Mouse (Mus musculus) MEL (cell line): ENCODE results near the gene Itm2b. TPM values are rescaled to one million over a fixed set of nuclear protein-coding genes. Genes with fewer than 3 reads are reported as not detected.
A peak's percentile ranks its signal among the peaks of the same experiment; 100 is the strongest.

ENCODE experiments used
- DNase-seq: peaks from one replicate; pipeline ENCODE4 v3.0.0; 2011; ENCODE audit warnings: low read depth, low spot score
- H3K27ac ChIP-seq: 2 replicates; pipeline ENCODE4 v1.5.1; 2012; ENCODE audit warnings: low read depth, mild to moderate bottlenecking, control low read depth, low read length, moderate library complexity; ENCODE audit not compliant: control insufficient read depth
- H3K27me3 ChIP-seq, 2 experiments: fragments of 150-350 bp in 1 of 2; sonication (generic) in 1 of 2; 2 replicates each; pipeline ENCODE4 v1.6.1; 2012; ENCODE audit warnings: low read length in 2 of 2, mild to moderate bottlenecking in 2 of 2, improper control_type of control experiment in 1 of 2, moderate library complexity in 1 of 2; ENCODE audit not compliant: insufficient read depth in 2 of 2, control insufficient read depth in 1 of 2
- H3K36me3 ChIP-seq, 2 experiments: 2 replicates each; pipeline ENCODE4 v1.6.1; 2012 to 2014; ENCODE audit warnings: low read length in 2 of 2, improper control_type of control experiment in 1 of 2, inconsistent platforms in 1 of 2, mild to moderate bottlenecking in 1 of 2; ENCODE audit not compliant: insufficient read depth in 2 of 2, control insufficient read depth in 1 of 2
- H3K4me1 ChIP-seq, 2 experiments: fragments of 150-350 bp in 1 of 2; sonication (generic) in 1 of 2; 2 replicates each; pipeline ENCODE4 v1.6.1; 2012; ENCODE audit warnings: low read length in 2 of 2, improper control_type of control experiment in 1 of 2, mild to moderate bottlenecking in 1 of 2; ENCODE audit not compliant: insufficient read depth in 2 of 2, control insufficient read depth in 1 of 2
- H3K4me3 ChIP-seq, 2 experiments: fragments of 150-350 bp in 1 of 2; sonication (generic) in 1 of 2; 2 replicates each; pipeline ENCODE4 v1.5.1; 2012; ENCODE audit warnings: low read depth in 2 of 2, low read length in 2 of 2, mild to moderate bottlenecking in 2 of 2, moderate library complexity in 2 of 2, control low read depth in 1 of 2, improper control_type of control experiment in 1 of 2; ENCODE audit not compliant: control insufficient read depth in 1 of 2, insufficient read depth in 1 of 2
- H3K79me2 ChIP-seq: 2 replicates; pipeline ENCODE4 v1.6.1; 2012; ENCODE audit warnings: mild to moderate bottlenecking, low read length, moderate library complexity; ENCODE audit not compliant: control insufficient read depth, poor library complexity, insufficient read depth
- H3K9ac ChIP-seq: 2 replicates; pipeline ENCODE4 v1.6.1; 2012; ENCODE audit warnings: low read depth, mild to moderate bottlenecking, control low read depth, low read length, moderate library complexity; ENCODE audit not compliant: control insufficient read depth, poor library complexity, severe bottlenecking
- H3K9me3 ChIP-seq: fragments of 150-350 bp; sonication (generic); replicated peaks from 2 replicates; pipeline ENCODE4 v1.6.1; 2012; ENCODE audit warnings: mild to moderate bottlenecking, low read length, improper control_type of control experiment, moderate library complexity; ENCODE audit not compliant: insufficient read depth
- ELF1 ChIP-seq: IDR thresholded peaks from 2 replicates; pipeline ENCODE4 v1.6.1; 2014; ENCODE audit warnings: low read depth, mild to moderate bottlenecking, inconsistent platforms, low read length, improper control_type of control experiment, moderate library complexity
- EP300 ChIP-seq, 2 experiments: IDR thresholded peaks; 2 replicates each; pipeline ENCODE4 v1.6.1; 2011; ENCODE audit warnings: improper control_type of control experiment in 2 of 2, low read length in 2 of 2, low read depth in 1 of 2, mild to moderate bottlenecking in 1 of 2
- ETS1 ChIP-seq: IDR thresholded peaks from 2 replicates; pipeline ENCODE4 v1.6.1; 2012; ENCODE audit warnings: low read depth, mild to moderate bottlenecking, inconsistent platforms, low read length, improper control_type of control experiment, moderate library complexity
- MAX ChIP-seq: IDR thresholded peaks from 2 replicates; pipeline ENCODE4 v1.6.1; 2011; ENCODE audit warnings: low read length, improper control_type of control experiment
- MAZ ChIP-seq: IDR thresholded peaks from 2 replicates; pipeline ENCODE4 v1.6.1; 2012; ENCODE audit warnings: low read depth, mild to moderate bottlenecking, inconsistent platforms, low read length, improper control_type of control experiment
- MYB ChIP-seq: IDR thresholded peaks from 2 replicates; pipeline ENCODE4 v1.6.1; 2011; ENCODE audit warnings: mild to moderate bottlenecking, low read depth, low read length, improper control_type of control experiment
- NRF1 ChIP-seq: IDR thresholded peaks from 2 replicates; pipeline ENCODE4 v1.6.1; 2014; ENCODE audit warnings: low read depth, mild to moderate bottlenecking, inconsistent platforms, low read length, improper control_type of control experiment, moderate library complexity; ENCODE audit not compliant: poor library complexity, insufficient read depth, severe bottlenecking
- POLR2A ChIP-seq, 2 experiments: IDR thresholded peaks; 2 replicates each; pipeline ENCODE4 v1.6.1; 2011 to 2012; ENCODE audit warnings: low read length in 2 of 2, mild to moderate bottlenecking in 2 of 2, control low read depth in 1 of 2, improper control_type of control experiment in 1 of 2, low read depth in 1 of 2, moderate library complexity in 1 of 2; ENCODE audit not compliant: control insufficient read depth in 1 of 2, insufficient read depth in 1 of 2, poor library complexity in 1 of 2
- POLR2AphosphoS2 ChIP-seq: IDR thresholded peaks from 2 replicates; pipeline ENCODE4 v1.6.1; 2011; ENCODE audit warnings: low read length, improper control_type of control experiment
- POLR2AphosphoS5 ChIP-seq: IDR thresholded peaks from 2 replicates; pipeline ENCODE4 v1.6.1; 2012; ENCODE audit warnings: low read depth, borderline replicate concordance, mild to moderate bottlenecking, inconsistent platforms, low read length, moderate library complexity, mixed read lengths
- SMC3 ChIP-seq: IDR thresholded peaks from 2 replicates; pipeline ENCODE4 v1.6.1; 2011; ENCODE audit warnings: low read depth, low read length, improper control_type of control experiment
- TBP ChIP-seq: IDR thresholded peaks from 2 replicates; pipeline ENCODE4 v1.8.0; 2011; ENCODE audit warnings: low read depth, low read length, improper control_type of control experiment
- TCF12 ChIP-seq: IDR thresholded peaks from 2 replicates; pipeline ENCODE4 v1.6.1; 2014; ENCODE audit warnings: low read depth, mild to moderate bottlenecking, inconsistent platforms, low read length, improper control_type of control experiment, moderate library complexity
- UBTF ChIP-seq: IDR thresholded peaks from 2 replicates; pipeline ENCODE4 v1.6.1; 2012; ENCODE audit warnings: low read depth, mild to moderate bottlenecking, inconsistent platforms, low read length, improper control_type of control experiment, moderate library complexity, borderline replicate concordance; ENCODE audit not compliant: insufficient read depth
- USF1 ChIP-seq: IDR thresholded peaks from 2 replicates; pipeline ENCODE4 v1.6.1; 2014; ENCODE audit warnings: low read depth, mild to moderate bottlenecking, inconsistent platforms, low read length, improper control_type of control experiment, moderate library complexity
- USF2 ChIP-seq, 2 experiments: IDR thresholded peaks; 2 replicates each; pipeline ENCODE4 v1.6.1; 2011 to 2012; ENCODE audit warnings: improper control_type of control experiment in 2 of 2, low read length in 2 of 2, borderline replicate concordance in 1 of 2, inconsistent platforms in 1 of 2, low read depth in 1 of 2, mild to moderate bottlenecking in 1 of 2; ENCODE audit not compliant: insufficient read depth in 1 of 2
- ZNF384 ChIP-seq: IDR thresholded peaks from 2 replicates; pipeline ENCODE4 v1.6.1; 2012; ENCODE audit warnings: low read depth, mild to moderate bottlenecking, inconsistent platforms, low read length, improper control_type of control experiment
- polyA plus RNA-seq, 2 experiments: library from polyadenylated mRNA; stranded (reverse) in 1 of 2; unstranded in 1 of 2; fragments of >175 nt in 1 of 2; fragments of >200 nt in 1 of 2; gene quantifications; 2 replicates each; pipeline versions ENCODE4 v1.2.1 to v1.2.4; 2012; ENCODE audit warnings: low replicate concordance in 2 of 2, low read depth in 1 of 2; ENCODE audit not compliant: insufficient read length in 2 of 2, insufficient read depth in 1 of 2, missing spikeins in 1 of 2
- total RNA-seq: library from RNA; depleted of rRNA; stranded (reverse); fragments of 300-350 nt; gene quantifications from 2 replicates; pipeline ENCODE4 v1.2.3, GENCODE M21; 2012

Itm2b gene
- total and polyA plus RNA-seq, 3 experiments: 54.0 to 312 (median 101) TPM

- H3K4me1 ChIP-seq: no peaks in the 10 kb centered on the region
- TF ChIP-seq MAZ (no peak), UBTF (no peak), POLR2AphosphoS2 (no peak), MAX (no peak), ETS1 (no peak), MYB (no peak), ELF1 (no peak), TBP (no peak), USF1 (no peak), USF2 (IDR thresholded peaks at IDR 0.05; ENCODE audit: borderline replicate concordance in 1 of 2, insufficient read depth in 1 of 2, low read depth in 1 of 2, low read length in 2 of 2) (no peak), POLR2AphosphoS5 (no peak), SMC3 (no peak), TCF12 (no peak), POLR2A (IDR thresholded peaks at IDR 0.05; ENCODE audit: control insufficient read depth in 1 of 2, insufficient read depth in 1 of 2, low read depth in 1 of 2, low read length in 2 of 2, poor library complexity in 1 of 2) (no peak), NRF1 (no peak), EP300 (IDR thresholded peaks at IDR 0.05; ENCODE audit: low read depth in 1 of 2, low read length in 2 of 2) (no peak)
- no peak for DNase-seq
- H3K27me3 ChIP-seq: no peaks in the 10 kb centered on the region
- H3K36me3 ChIP-seq: no peaks in the 10 kb centered on the region
- no peak overlapping the region for H3K4me3 ChIP-seq
- H3K9ac ChIP-seq: no peak overlapping the region
- H3K79me2 ChIP-seq: peaks cover 7% of the 10 kb centered on the region; the same call in 1 of the 2 replicates
- H3K27ac ChIP-seq: no peak overlapping the region
- no peaks in the 10 kb centered on the region for H3K9me3 ChIP-seq
Measured at GRCm38 (mm10) chr14:73329871-73330270, 55.2 kb downstream of the Itm2b start.

GRCm38 (mm10) chr14:73326511-73326910, 58.6 kb downstream of the Itm2b start:
- peak; percentile 20 for DNase-seq
- Histone ChIP-seq H3K9me3 (no peaks in the 10 kb centered on the region), H3K36me3 (peaks cover 0 to 23% of the 10 kb centered on the region in 2 experiments; a peak in 2 of 4 replicates), H3K27me3 (no peaks in the 10 kb centered on the region), H3K4me1 (peaks cover 11 to 25% of the 10 kb centered on the region in 2 experiments), H3K27ac (no peak overlapping the region), H3K4me3 (peak overlapping the region; percentile 79 to 97), H3K9ac (peak overlapping the region; percentile 96), H3K79me2 (peaks cover 9% of the 10 kb centered on the region; the same call in 1 of the 2 replicates)
- TF ChIP-seq USF2 (IDR thresholded peaks at IDR 0.05; ENCODE audit: borderline replicate concordance in 1 of 2, insufficient read depth in 1 of 2, low read depth in 1 of 2, low read length in 2 of 2): no peak
- TF ChIP-seq POLR2AphosphoS2: no peak
- no peak for TF ChIP-seq ZNF384
